Comparison of ENCODE assay signal across 9 mouse cellular contexts in genomic region chr7:39455806-39456205, GRCm38 (mm10). TPM values are rescaled to one million over a fixed set of nuclear protein-coding genes. Genes with fewer than 3 reads are reported as not detected.
DNase-seq lines count a peak whose midpoint lies in the region; ATAC-seq and TF ChIP-seq lines count a peak whose summit lies in the region.
"Had no signal": no experiment of that assay in that cellular context is flagged by ENCODE, and none has a peak within 500 bp of the region (broad histone marks: within the 10 kb centered on the region; RNA-seq: fewer than 3 reads in every experiment).

No protein-coding gene starts in this region.

- no peaks in the 10 kb centered on the region for H3K27me3 ChIP-seq in heart, embryonic 16.5 days (ENCODE audit: control insufficient read depth, insufficient read depth, low read length)
- no peaks in the 10 kb centered on the region for H3K27me3 ChIP-seq in heart, embryonic 11.5 days (ENCODE audit: control insufficient read depth, insufficient read depth, low read length)
- H3K27me3 ChIP-seq in kidney, adult 2 months (replicated peaks; ENCODE audit: control insufficient read depth, insufficient read depth, low read length) = no peaks in the 10 kb centered on the region

- H3K27ac ChIP-seq in heart, embryonic 16.5 days (ENCODE audit: low read length) = no peak overlapping the region
- no peak overlapping the region for H3K27ac ChIP-seq in heart, embryonic 11.5 days (ENCODE audit: low read depth, low read length)
- H3K27ac ChIP-seq in kidney, adult 2 months (ENCODE audit: insufficient read depth, low read depth, low read length) = no peak overlapping the region

- H3K4me1 ChIP-seq in heart, embryonic 16.5 days (ENCODE audit: control insufficient read depth, insufficient read depth, low read length) = no peaks in the 10 kb centered on the region
- no peaks in the 10 kb centered on the region for H3K4me1 ChIP-seq in heart, embryonic 11.5 days (ENCODE audit: control insufficient read depth, insufficient read depth, low read length)
- H3K4me1 ChIP-seq in kidney, adult 2 months (ENCODE audit: control insufficient read depth, insufficient read depth, low read length) = no peaks in the 10 kb centered on the region

- WGBS in heart, embryonic 16.5 days = 16% methylated on average over 6 of the region's 6 CpGs
- 16% methylated on average over 6 of the region's 6 CpGs for WGBS in heart, embryonic 11.5 days (ENCODE audit: insufficient replicate concordance)
- WGBS in kidney, adult 2 months = 29% methylated on average over 6 of the region's 6 CpGs

- H3K9ac ChIP-seq in heart, embryonic 16.5 days (ENCODE audit: low read length) = no peak overlapping the region
- no peak overlapping the region for H3K9ac ChIP-seq in heart, embryonic 11.5 days (ENCODE audit: low read depth, low read length)

- ATAC-seq in heart, embryonic 16.5 days (replicated peaks; ENCODE audit: extremely low read depth, insufficient read depth, low FRiP score) = peak; percentile 60; the same call in 1 of the 2 replicates
- ATAC-seq in heart, embryonic 11.5 days (replicated peaks; ENCODE audit: insufficient number of reproducible peaks, low FRiP score, low TSS enrichment) = no peak
- no peak for ATAC-seq in cerebellum, adult (ENCODE audit: insufficient number of reproducible peaks, low FRiP score, low TSS enrichment)

- no peak overlapping the region for H3K4me3 ChIP-seq in heart, embryonic 16.5 days (ENCODE audit: low read length)
- H3K4me3 ChIP-seq in heart, embryonic 11.5 days (ENCODE audit: low read depth, low read length) = no peak overlapping the region
- H3K4me3 ChIP-seq in kidney, adult 2 months (ENCODE audit: insufficient read depth, low read depth, low read length) = no peak overlapping the region

- H3K9me3 ChIP-seq in heart, embryonic 16.5 days (replicated peaks; ENCODE audit: control insufficient read depth, low read length) = no peaks in the 10 kb centered on the region
- H3K9me3 ChIP-seq in heart, embryonic 11.5 days (replicated peaks; ENCODE audit: control insufficient read depth, low read length) = no peaks in the 10 kb centered on the region

- H3K36me3 ChIP-seq in heart, embryonic 16.5 days (ENCODE audit: control insufficient read depth, insufficient read depth) = no peaks in the 10 kb centered on the region
- H3K36me3 ChIP-seq in heart, embryonic 11.5 days (ENCODE audit: control insufficient read depth, insufficient read depth, low read length) = no peaks in the 10 kb centered on the region
- H3K36me3 ChIP-seq in kidney, adult 2 months (ENCODE audit: control insufficient read depth, insufficient read depth, low read length) = no peaks in the 10 kb centered on the region; the same call in 1 of the 2 replicates

- TF ChIP-seq CTCF in kidney, adult 2 months (conservative IDR thresholded peaks at IDR 0.05; ENCODE audit: insufficient read depth, insufficient read length, low read depth, low read length) = no peak

- H3K4me2 ChIP-seq in heart, embryonic 16.5 days (ENCODE audit: low read depth, low read length) = no peak overlapping the region
- H3K4me2 ChIP-seq in heart, embryonic 11.5 days = no peak overlapping the region

- no peak for TF ChIP-seq POLR2A in kidney, adult 2 months (IDR thresholded peaks at IDR 0.05; ENCODE audit: low read depth, low read length)

- DNase-seq in adrenal gland, postnatal 14 days = peak; percentile 78
- peak; percentile 18 for DNase-seq in kidney, adult 2 months
- peak; percentile 48 for DNase-seq in lung, postnatal 10 days
- DNase-seq in cerebellum, postnatal 10 days = no peak
- no peak for DNase-seq in cerebellum, adult 18-20 months

RNA-seq across cellular contexts. Expression of gene Gm5114, which starts 42.8 kb away (rescaled TPM):
- polyA plus RNA-seq in heart, embryonic 16.5 days (2015; fragmentation: Nextera tagmentation; extraction: Ambion mirVana) = not detected in 2 replicates
- polyA plus RNA-seq in heart, embryonic 11.5 days (2014; fragmentation: Nextera tagmentation; extraction: Ambion mirVana) = not detected in 2 replicates
- total RNA-seq in adrenal gland, postnatal 14 days (2021) = not detected in 2 replicates
- not detected in 2 replicates for polyA plus RNA-seq in kidney, adult 2 months (2012; rRNA removed)
- polyA plus RNA-seq: large intestine, adult 2 months had no signal

Comparison
In these comparisons a context has a peak if more than half of its experiments do, and no peak if none do; other contexts are left out.
1. DNase-seq: peak in adrenal gland, postnatal 14 days (single experiment), kidney, adult 2 months (single experiment) and lung, postnatal 10 days (single experiment); none in cerebellum, postnatal 10 days (0 of 2) and cerebellum, adult 18-20 months (0 of 2).